Mouse (Mus musculus) liver, adult 2 months (tissue): ENCODE data around the gene Adamts13.

Experiments
- CTCF ChIP-seq: fragments of 200-500 bp; IDR thresholded peaks from 2 replicates; pipeline ENCODE4 v1.5.1; 2011; ENCODE audit warnings: low read depth, low read length, control low read depth
- POLR2A ChIP-seq: fragments of 200-500 bp; IDR thresholded peaks from 2 replicates; pipeline ENCODE4 v1.6.1; 2011; ENCODE audit warnings: low read length, control low read depth; ENCODE audit not compliant: insufficient read depth; ENCODE audit errors: extremely low read depth

- TF ChIP-seq POLR2A = peak; percentile 67
- TF ChIP-seq CTCF = no peak
Observed at GRCm38 (mm10) chr2:26963923-26964723, 9.1 kb upstream of the Adamts13 start, which contains the start of gene Rexo4.
